Mouse (Mus musculus) MEL (cell line): ENCODE data around the gene Gm26620. TPM values are rescaled to one million over a fixed set of nuclear protein-coding genes. Genes with fewer than 3 reads are reported as not detected.

ENCODE experiments used
- DNase-seq: peaks from one replicate; pipeline ENCODE4 v3.0.0; 2011; ENCODE audit warnings: low read depth, low spot score
- H3K27ac ChIP-seq: 2 replicates; pipeline ENCODE4 v1.5.1; 2012; ENCODE audit warnings: low read depth, mild to moderate bottlenecking, control low read depth, low read length, moderate library complexity; ENCODE audit not compliant: control insufficient read depth
- H3K27me3 ChIP-seq, 2 experiments: fragments of 150-350 bp in 1 of 2; sonication (generic) in 1 of 2; 2 replicates each; pipeline ENCODE4 v1.6.1; 2012; ENCODE audit warnings: low read length in 2 of 2, mild to moderate bottlenecking in 2 of 2, improper control_type of control experiment in 1 of 2, moderate library complexity in 1 of 2; ENCODE audit not compliant: insufficient read depth in 2 of 2, control insufficient read depth in 1 of 2
- H3K36me3 ChIP-seq, 2 experiments: 2 replicates each; pipeline ENCODE4 v1.6.1; 2012 to 2014; ENCODE audit warnings: low read length in 2 of 2, improper control_type of control experiment in 1 of 2, inconsistent platforms in 1 of 2, mild to moderate bottlenecking in 1 of 2; ENCODE audit not compliant: insufficient read depth in 2 of 2, control insufficient read depth in 1 of 2
- H3K4me1 ChIP-seq, 2 experiments: fragments of 150-350 bp in 1 of 2; sonication (generic) in 1 of 2; 2 replicates each; pipeline ENCODE4 v1.6.1; 2012; ENCODE audit warnings: low read length in 2 of 2, improper control_type of control experiment in 1 of 2, mild to moderate bottlenecking in 1 of 2; ENCODE audit not compliant: insufficient read depth in 2 of 2, control insufficient read depth in 1 of 2
- H3K4me3 ChIP-seq, 2 experiments: fragments of 150-350 bp in 1 of 2; sonication (generic) in 1 of 2; 2 replicates each; pipeline ENCODE4 v1.5.1; 2012; ENCODE audit warnings: low read depth in 2 of 2, low read length in 2 of 2, mild to moderate bottlenecking in 2 of 2, moderate library complexity in 2 of 2, control low read depth in 1 of 2, improper control_type of control experiment in 1 of 2; ENCODE audit not compliant: control insufficient read depth in 1 of 2, insufficient read depth in 1 of 2
- H3K79me2 ChIP-seq: 2 replicates; pipeline ENCODE4 v1.6.1; 2012; ENCODE audit warnings: mild to moderate bottlenecking, low read length, moderate library complexity; ENCODE audit not compliant: control insufficient read depth, poor library complexity, insufficient read depth
- H3K9ac ChIP-seq: 2 replicates; pipeline ENCODE4 v1.6.1; 2012; ENCODE audit warnings: low read depth, mild to moderate bottlenecking, control low read depth, low read length, moderate library complexity; ENCODE audit not compliant: control insufficient read depth, poor library complexity, severe bottlenecking
- H3K9me3 ChIP-seq: fragments of 150-350 bp; sonication (generic); replicated peaks from 2 replicates; pipeline ENCODE4 v1.6.1; 2012; ENCODE audit warnings: mild to moderate bottlenecking, low read length, improper control_type of control experiment, moderate library complexity; ENCODE audit not compliant: insufficient read depth
- BHLHE40 ChIP-seq: IDR thresholded peaks from 2 replicates; pipeline ENCODE4 v1.6.1; 2012; ENCODE audit warnings: low read depth, mild to moderate bottlenecking, inconsistent platforms, low read length, improper control_type of control experiment, borderline replicate concordance
- CHD1 ChIP-seq: IDR thresholded peaks from 2 replicates; pipeline ENCODE4 v1.6.1; 2012; ENCODE audit warnings: low read depth, mild to moderate bottlenecking, inconsistent platforms, low read length, improper control_type of control experiment
- CHD2 ChIP-seq: IDR thresholded peaks from 2 replicates; pipeline ENCODE4 v1.6.1; 2011; ENCODE audit warnings: low read length, improper control_type of control experiment
- CTCF ChIP-seq, 3 experiments: IDR thresholded peaks in 2 of 3; conservative IDR thresholded peaks in 1 of 3; 2 replicates each; pipeline ENCODE4 v1.5.1; 2011 to 2012; ENCODE audit warnings: low read length in 3 of 3, low read depth in 2 of 3, mild to moderate bottlenecking in 2 of 3, improper control_type of control experiment in 1 of 3, inconsistent platforms in 1 of 3, mixed read lengths in 1 of 3, moderate library complexity in 1 of 3; ENCODE audit not compliant: control insufficient read depth in 1 of 3, insufficient read depth in 1 of 3, poor library complexity in 1 of 3, severe bottlenecking in 1 of 3
- E2F4 ChIP-seq: IDR thresholded peaks from 2 replicates; pipeline ENCODE4 v1.6.1; 2011; ENCODE audit warnings: low read depth, low read length, improper control_type of control experiment, borderline replicate concordance
- ELF1 ChIP-seq: IDR thresholded peaks from 2 replicates; pipeline ENCODE4 v1.6.1; 2014; ENCODE audit warnings: low read depth, mild to moderate bottlenecking, inconsistent platforms, low read length, improper control_type of control experiment, moderate library complexity
- EP300 ChIP-seq, 2 experiments: IDR thresholded peaks; 2 replicates each; pipeline ENCODE4 v1.6.1; 2011; ENCODE audit warnings: improper control_type of control experiment in 2 of 2, low read length in 2 of 2, low read depth in 1 of 2, mild to moderate bottlenecking in 1 of 2
- ETS1 ChIP-seq: IDR thresholded peaks from 2 replicates; pipeline ENCODE4 v1.6.1; 2012; ENCODE audit warnings: low read depth, mild to moderate bottlenecking, inconsistent platforms, low read length, improper control_type of control experiment, moderate library complexity
- GATA1 ChIP-seq: IDR thresholded peaks from 2 replicates; pipeline ENCODE4 v1.6.1; 2011; ENCODE audit warnings: low read depth, low read length, improper control_type of control experiment
- HCFC1 ChIP-seq: IDR thresholded peaks from 2 replicates; pipeline ENCODE4 v1.6.1; 2012; ENCODE audit warnings: low read depth, mild to moderate bottlenecking, inconsistent platforms, low read length, improper control_type of control experiment, moderate library complexity
- JUND ChIP-seq: IDR thresholded peaks from 2 replicates; pipeline ENCODE4 v1.6.1; 2011; ENCODE audit warnings: low read depth, mild to moderate bottlenecking, improper control_type of control experiment, low read length
- KAT2A ChIP-seq: conservative IDR thresholded peaks from 2 replicates; pipeline ENCODE4 v1.6.1; 2012; ENCODE audit warnings: low read depth, low read length, improper control_type of control experiment, inconsistent platforms
- MAFK ChIP-seq: IDR thresholded peaks from 2 replicates; pipeline ENCODE4 v1.6.1; 2011; ENCODE audit warnings: low read depth, mild to moderate bottlenecking, low read length, improper control_type of control experiment, borderline replicate concordance
- MAX ChIP-seq: IDR thresholded peaks from 2 replicates; pipeline ENCODE4 v1.6.1; 2011; ENCODE audit warnings: low read length, improper control_type of control experiment
- MAZ ChIP-seq: IDR thresholded peaks from 2 replicates; pipeline ENCODE4 v1.6.1; 2012; ENCODE audit warnings: low read depth, mild to moderate bottlenecking, inconsistent platforms, low read length, improper control_type of control experiment
- MEF2A ChIP-seq: IDR thresholded peaks from 2 replicates; pipeline ENCODE4 v1.6.1; 2014; ENCODE audit warnings: low read depth, mild to moderate bottlenecking, inconsistent platforms, low read length, improper control_type of control experiment; ENCODE audit not compliant: poor library complexity, insufficient replicate concordance, severe bottlenecking; ENCODE audit errors: extremely low read depth
- MXI1 ChIP-seq: IDR thresholded peaks from 2 replicates; pipeline ENCODE4 v1.6.1; 2011; ENCODE audit warnings: mild to moderate bottlenecking, low read depth, low read length, improper control_type of control experiment
- MYB ChIP-seq: IDR thresholded peaks from 2 replicates; pipeline ENCODE4 v1.6.1; 2011; ENCODE audit warnings: mild to moderate bottlenecking, low read depth, low read length, improper control_type of control experiment
- MYC ChIP-seq: IDR thresholded peaks from 2 replicates; pipeline ENCODE4 v1.6.1; 2011; ENCODE audit warnings: low read depth, mild to moderate bottlenecking, low read length, improper control_type of control experiment, moderate library complexity
- NELFE ChIP-seq: IDR thresholded peaks from 2 replicates; pipeline ENCODE4 v1.6.1; 2011; ENCODE audit warnings: low read depth, low read length, improper control_type of control experiment
- NRF1 ChIP-seq: IDR thresholded peaks from 2 replicates; pipeline ENCODE4 v1.6.1; 2014; ENCODE audit warnings: low read depth, mild to moderate bottlenecking, inconsistent platforms, low read length, improper control_type of control experiment, moderate library complexity; ENCODE audit not compliant: poor library complexity, insufficient read depth, severe bottlenecking
- POLR2A ChIP-seq, 2 experiments: IDR thresholded peaks; 2 replicates each; pipeline ENCODE4 v1.6.1; 2011 to 2012; ENCODE audit warnings: low read length in 2 of 2, mild to moderate bottlenecking in 2 of 2, control low read depth in 1 of 2, improper control_type of control experiment in 1 of 2, low read depth in 1 of 2, moderate library complexity in 1 of 2; ENCODE audit not compliant: control insufficient read depth in 1 of 2, insufficient read depth in 1 of 2, poor library complexity in 1 of 2
- POLR2AphosphoS5 ChIP-seq: IDR thresholded peaks from 2 replicates; pipeline ENCODE4 v1.6.1; 2012; ENCODE audit warnings: low read depth, borderline replicate concordance, mild to moderate bottlenecking, inconsistent platforms, low read length, moderate library complexity, mixed read lengths
- RAD21 ChIP-seq: IDR thresholded peaks from 2 replicates; pipeline ENCODE4 v1.6.1; 2011; ENCODE audit warnings: mild to moderate bottlenecking, low read depth, low read length, improper control_type of control experiment
- RCOR1 ChIP-seq: IDR thresholded peaks from 2 replicates; pipeline ENCODE4 v1.6.1; 2012; ENCODE audit warnings: low read depth, mild to moderate bottlenecking, inconsistent platforms, low read length, improper control_type of control experiment
- SIN3A ChIP-seq: IDR thresholded peaks from 2 replicates; pipeline ENCODE4 v1.6.1; 2012; ENCODE audit warnings: low read length, improper control_type of control experiment, inconsistent platforms
- SMC3 ChIP-seq: IDR thresholded peaks from 2 replicates; pipeline ENCODE4 v1.6.1; 2011; ENCODE audit warnings: low read depth, low read length, improper control_type of control experiment
- TAL1 ChIP-seq: IDR thresholded peaks from 2 replicates; pipeline ENCODE4 v1.6.1; 2012; ENCODE audit warnings: mild to moderate bottlenecking, inconsistent platforms, low read length, moderate library complexity, mixed read lengths
- TBP ChIP-seq: IDR thresholded peaks from 2 replicates; pipeline ENCODE4 v1.8.0; 2011; ENCODE audit warnings: low read depth, low read length, improper control_type of control experiment
- TCF12 ChIP-seq: IDR thresholded peaks from 2 replicates; pipeline ENCODE4 v1.6.1; 2014; ENCODE audit warnings: low read depth, mild to moderate bottlenecking, inconsistent platforms, low read length, improper control_type of control experiment, moderate library complexity
- UBTF ChIP-seq: IDR thresholded peaks from 2 replicates; pipeline ENCODE4 v1.6.1; 2012; ENCODE audit warnings: low read depth, mild to moderate bottlenecking, inconsistent platforms, low read length, improper control_type of control experiment, moderate library complexity, borderline replicate concordance; ENCODE audit not compliant: insufficient read depth
- USF1 ChIP-seq: IDR thresholded peaks from 2 replicates; pipeline ENCODE4 v1.6.1; 2014; ENCODE audit warnings: low read depth, mild to moderate bottlenecking, inconsistent platforms, low read length, improper control_type of control experiment, moderate library complexity
- USF2 ChIP-seq, 2 experiments: IDR thresholded peaks; 2 replicates each; pipeline ENCODE4 v1.6.1; 2011 to 2012; ENCODE audit warnings: improper control_type of control experiment in 2 of 2, low read length in 2 of 2, borderline replicate concordance in 1 of 2, inconsistent platforms in 1 of 2, low read depth in 1 of 2, mild to moderate bottlenecking in 1 of 2; ENCODE audit not compliant: insufficient read depth in 1 of 2
- ZC3H11A ChIP-seq: IDR thresholded peaks from 2 replicates; pipeline ENCODE4 v1.6.1; 2012; ENCODE audit warnings: low read depth, mild to moderate bottlenecking, inconsistent platforms, low read length, improper control_type of control experiment
- ZKSCAN1 ChIP-seq: IDR thresholded peaks from 2 replicates; pipeline ENCODE4 v1.6.1; 2012; ENCODE audit warnings: low read depth, mild to moderate bottlenecking, inconsistent platforms, low read length, improper control_type of control experiment, moderate library complexity
- ZMIZ1 ChIP-seq: IDR thresholded peaks from 2 replicates; pipeline ENCODE4 v1.6.1; 2012; ENCODE audit warnings: low read depth, mild to moderate bottlenecking, inconsistent platforms, low read length, improper control_type of control experiment, moderate library complexity
- ZNF384 ChIP-seq: IDR thresholded peaks from 2 replicates; pipeline ENCODE4 v1.6.1; 2012; ENCODE audit warnings: low read depth, mild to moderate bottlenecking, inconsistent platforms, low read length, improper control_type of control experiment
- polyA plus RNA-seq, 2 experiments: library from polyadenylated mRNA; stranded (reverse) in 1 of 2; unstranded in 1 of 2; fragments of >175 nt in 1 of 2; fragments of >200 nt in 1 of 2; gene quantifications; 2 replicates each; pipeline versions ENCODE4 v1.2.1 to v1.2.4; 2012; ENCODE audit warnings: low replicate concordance in 2 of 2, low read depth in 1 of 2; ENCODE audit not compliant: insufficient read length in 2 of 2, insufficient read depth in 1 of 2, missing spikeins in 1 of 2
- total RNA-seq: library from RNA; depleted of rRNA; stranded (reverse); fragments of 300-350 nt; gene quantifications from 2 replicates; pipeline ENCODE4 v1.2.3, GENCODE M21; 2012

The Gm26620 gene
- total and polyA plus RNA-seq, 3 experiments = 1.0 to 5.5 TPM; not detected in 1

GRCm38 (mm10) chr1:170853604-170854003 lies 31.3 kb upstream of the Gm26620 start:
- H3K9ac ChIP-seq = peak overlapping the region; percentile 43; the same call in 1 of the 2 replicates
- peak overlapping the region; percentile 10 to 36; a peak in 3 of 4 replicates for H3K4me3 ChIP-seq
- H3K27me3 ChIP-seq = no peaks in the 10 kb centered on the region
- peaks cover 24 to 48% of the 10 kb centered on the region in 2 experiments for H3K4me1 ChIP-seq
- H3K79me2 ChIP-seq = peaks cover 6% of the 10 kb centered on the region; the same call in 1 of the 2 replicates
- peak; percentile 91 for DNase-seq
- H3K9me3 ChIP-seq = no peaks in the 10 kb centered on the region
- peaks cover 0 to 66% of the 10 kb centered on the region in 2 experiments; a peak in 2 of 4 replicates for H3K36me3 ChIP-seq
- peak overlapping the region; percentile 92 for H3K27ac ChIP-seq
- TF ChIP-seq CHD2 = no peak
- no peak for TF ChIP-seq E2F4
- peak; percentile 73; the same call in 1 of the 2 replicates for TF ChIP-seq MEF2A
- peak; percentile 58; the same call in 1 of the 2 replicates for TF ChIP-seq BHLHE40
- TF ChIP-seq MYC = peak; percentile 77
- TF ChIP-seq MAFK = 0 out of 2 replicates have a peak, but pooled peaks have one; percentile 45
- peak; percentile 70 for TF ChIP-seq ZNF384
- no peak for TF ChIP-seq CHD1
- no peak for TF ChIP-seq ZMIZ1
- TF ChIP-seq ETS1 = peak; percentile 98
- peak; percentile 47; the same call in 1 of the 2 replicates for TF ChIP-seq MAX
- peak; percentile 82 for TF ChIP-seq SIN3A
- no peak for TF ChIP-seq ZKSCAN1
- TF ChIP-seq KAT2A = no peak
- no peak for TF ChIP-seq USF1
- TF ChIP-seq POLR2AphosphoS5 = no peak
- peak; percentile 84 for TF ChIP-seq GATA1
- no peak for TF ChIP-seq SMC3
- TF ChIP-seq MYB = peak; percentile 22; the same call in 1 of the 2 replicates
- TF ChIP-seq TAL1 = no peak
- 0 out of 2 replicates have a peak, but pooled peaks have one; percentile 41 for TF ChIP-seq HCFC1
- TF ChIP-seq NELFE = no peak
- TF ChIP-seq UBTF = no peak
- no peak for TF ChIP-seq ZC3H11A
- TF ChIP-seq TCF12 = peak; percentile 48; the same call in 1 of the 2 replicates
- no peak for TF ChIP-seq CTCF (IDR thresholded peaks at IDR 0.05 in 2 of 3, conservative IDR thresholded peaks at IDR 0.05 in 1 of 3; ENCODE audit: control insufficient read depth in 1 of 3, insufficient read depth in 1 of 3, low read depth in 2 of 3, low read length in 3 of 3, poor library complexity in 1 of 3, severe bottlenecking in 1 of 3)
- TF ChIP-seq MXI1 = peak; percentile 50; the same call in 1 of the 2 replicates
- no peak for TF ChIP-seq NRF1
- TF ChIP-seq MAZ = no peak
- TF ChIP-seq POLR2A (IDR thresholded peaks at IDR 0.05; ENCODE audit: control insufficient read depth in 1 of 2, insufficient read depth in 1 of 2, low read depth in 1 of 2, low read length in 2 of 2, poor library complexity in 1 of 2) = no peak
- peak; percentile 97 for TF ChIP-seq JUND
- TF ChIP-seq TBP = 0 out of 2 replicates have a peak, but pooled peaks have one; percentile 49
- TF ChIP-seq RCOR1 = peak; percentile 81
- peak; percentile 88 to 98 for TF ChIP-seq EP300 (IDR thresholded peaks at IDR 0.05; ENCODE audit: low read depth in 1 of 2, low read length in 2 of 2)
- no peak for TF ChIP-seq USF2 (IDR thresholded peaks at IDR 0.05; ENCODE audit: borderline replicate concordance in 1 of 2, insufficient read depth in 1 of 2, low read depth in 1 of 2, low read length in 2 of 2)
- no peak for TF ChIP-seq RAD21
- no peak for TF ChIP-seq ELF1
